Mouse (Mus musculus) embryonic facial prominence, embryonic 12.5 days (tissue): ENCODE data around the gene Ccp110. TPM values are rescaled to one million over a fixed set of nuclear protein-coding genes. Genes with fewer than 3 reads are reported as not detected.

ENCODE experiments used
- ATAC-seq: fragments of 200-750 bp; cut with Nextera tagmentation; 2 replicates; pipeline ENCODE4 v1.8.0; 2017; ENCODE audit not compliant: insufficient number of reproducible peaks, insufficient read depth, low FRiP score, low TSS enrichment
- H3K27ac ChIP-seq: fragments of 300-500 bp; sonication (generic); 2 replicates; pipeline ENCODE4 v1.5.1; 2016; ENCODE audit warnings: mild to moderate bottlenecking
- H3K27me3 ChIP-seq: fragments of 300-500 bp; sonication (generic); 2 replicates; pipeline ENCODE4 v1.6.1; 2016; ENCODE audit warnings: mild to moderate bottlenecking, moderate library complexity
- H3K36me3 ChIP-seq: fragments of 300-500 bp; sonication (generic); 2 replicates; pipeline ENCODE4 v1.6.1; 2016; ENCODE audit warnings: mild to moderate bottlenecking
- H3K4me1 ChIP-seq: fragments of 300-500 bp; sonication (generic); 2 replicates; pipeline ENCODE4 v1.6.1; 2016
- H3K4me2 ChIP-seq: fragments of 300-500 bp; sonication (generic); replicated peaks from 2 replicates; pipeline ENCODE4 v1.6.1; 2016; ENCODE audit warnings: mild to moderate bottlenecking, moderate library complexity
- H3K4me3 ChIP-seq: fragments of 300-500 bp; sonication (generic); 2 replicates; pipeline ENCODE4 v1.5.1; 2016; ENCODE audit warnings: mild to moderate bottlenecking
- H3K9ac ChIP-seq: fragments of 300-500 bp; sonication (generic); 2 replicates; pipeline ENCODE4 v1.6.1; 2016; ENCODE audit warnings: mild to moderate bottlenecking, moderate library complexity
- H3K9me3 ChIP-seq: fragments of 300-500 bp; sonication (generic); 2 replicates; pipeline ENCODE4 v1.6.1; 2016; ENCODE audit warnings: mild to moderate bottlenecking, moderate library complexity
- WGBS: fragments of 180-500 bp; shearing (Covaris S2); methylation state at CpG from one replicate; pipeline ENCODE4 v1.1.7; 2016; 5-methylcytosine and 5-hydroxymethylcytosine counted together
- polyA plus RNA-seq: library from polyadenylated mRNA; unstranded; fragments of >200 nt; fragmentation: Nextera tagmentation; extraction: Ambion mirVana; gene quantifications from 2 replicates; pipeline ENCODE4 v1.2.1, GENCODE M21; 2016

Ccp110 gene
- 28.1 and 34.3 TPM in 2 replicates for polyA plus RNA-seq

DNA sequence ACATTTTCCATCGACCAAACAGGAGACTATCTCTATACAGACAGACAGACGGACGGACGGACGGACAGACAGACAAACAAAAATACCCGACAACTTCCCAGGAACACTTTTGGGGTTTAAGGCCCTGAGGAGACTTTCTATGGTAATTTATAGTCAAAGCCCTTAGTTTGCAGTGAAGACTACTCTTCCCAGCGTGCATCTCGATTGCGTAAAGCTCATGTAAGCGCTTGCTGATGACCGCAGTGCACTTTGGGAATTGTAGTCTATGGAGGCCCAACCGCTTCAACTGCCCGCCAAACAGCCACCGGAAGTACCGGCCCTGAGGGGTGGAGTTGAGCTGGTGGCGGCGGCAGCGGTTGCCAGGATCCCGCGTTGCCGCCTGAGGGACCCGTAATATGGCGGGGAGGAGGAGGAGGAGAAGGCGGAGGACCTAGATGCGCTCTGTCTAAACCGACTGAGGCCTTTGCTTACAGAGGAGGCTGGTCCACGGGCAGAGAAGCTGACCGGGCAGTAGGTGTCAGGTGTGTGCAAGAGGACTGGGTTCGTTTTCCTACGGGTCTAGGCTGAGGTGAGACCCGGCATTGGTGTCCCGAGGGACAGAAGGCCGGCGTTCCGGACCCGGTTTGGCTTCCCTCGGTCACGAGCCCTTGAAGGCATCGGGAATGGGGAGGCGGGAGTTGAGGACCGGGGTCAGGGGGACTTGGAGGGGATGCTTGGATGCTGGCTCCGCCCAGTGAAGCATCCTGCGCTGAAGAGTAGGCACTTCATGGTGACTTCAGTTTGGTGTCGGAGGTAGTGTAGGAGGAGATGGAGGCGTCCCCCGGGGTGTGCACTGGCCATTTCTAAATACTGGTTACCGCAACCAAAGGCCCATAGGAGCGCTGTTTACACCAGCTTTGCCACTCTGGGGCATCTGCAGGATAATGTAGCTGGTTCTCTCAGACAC, at the start of gene Ccp110:
Ccp110 (plus strand) TSS at position 325 of the 946 bp plus-strand sequence.
- no peaks in the 10 kb centered on the region for H3K27me3 ChIP-seq
- H3K4me1 ChIP-seq = peaks cover 9% of the 10 kb centered on the region
- no peaks in the 10 kb centered on the region for H3K9me3 ChIP-seq
- H3K4me2 ChIP-seq = peak within 1 kb of the TSS; percentile 66
- WGBS = under 1% methylated on average over 48 of the region's 48 CpGs
- peaks cover 6% of the 10 kb centered on the region; the same call in 1 of the 2 replicates for H3K36me3 ChIP-seq
- H3K9ac ChIP-seq = peak within 1 kb of the TSS; percentile 76
- H3K4me3 ChIP-seq = peak within 1 kb of the TSS; percentile 94
- ATAC-seq = peak; percentile 95
- peak within 1 kb of the TSS; percentile 56; the same call in 1 of the 2 replicates for H3K27ac ChIP-seq

- Histone ChIP-seq H3K27me3 (no peaks in the 10 kb centered on the region), H3K9ac (no peak overlapping the region), H3K4me3 (no peak overlapping the region), H3K9me3 (peaks cover 4% of the 10 kb centered on the region), H3K4me2 (no peak overlapping the region), H3K36me3 (no peaks in the 10 kb centered on the region), H3K4me1 (no peaks in the 10 kb centered on the region), H3K27ac (no peak overlapping the region)
- ATAC-seq = no peak
- WGBS = 95% methylated on average over 2 of the region's 2 CpGs
Measured at GRCm38 (mm10) chr7:118667773-118668172, 44.6 kb upstream of the Ccp110 start.

DNA sequence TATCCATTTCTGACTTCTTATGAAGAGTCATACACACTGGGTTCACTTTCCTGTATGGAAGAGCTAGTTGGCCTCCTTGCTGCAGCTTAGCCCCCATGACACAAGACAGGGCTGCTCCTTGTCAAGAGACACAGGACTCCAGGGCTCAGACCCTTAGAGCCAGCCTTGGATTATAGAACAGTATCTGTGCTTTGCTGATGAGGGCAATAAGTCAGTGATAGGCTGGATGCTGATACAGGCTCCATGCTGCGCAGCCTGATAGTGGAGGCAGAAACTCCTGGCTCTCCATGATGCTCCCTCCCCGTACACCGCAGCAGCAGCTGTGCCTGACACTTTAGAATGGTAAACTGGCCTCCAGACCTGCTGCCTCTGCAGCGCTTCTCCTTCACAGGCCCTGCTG, 42.2 kb upstream of the Ccp110 start:
- no peaks in the 10 kb centered on the region for H3K9me3 ChIP-seq
- no peak for ATAC-seq
- no peak overlapping the region for H3K4me2 ChIP-seq
- no peak overlapping the region for H3K27ac ChIP-seq
- no peak overlapping the region for H3K4me3 ChIP-seq
- no peaks in the 10 kb centered on the region for H3K4me1 ChIP-seq
- no peaks in the 10 kb centered on the region for H3K36me3 ChIP-seq
- no peaks in the 10 kb centered on the region for H3K27me3 ChIP-seq
- H3K9ac ChIP-seq = no peak overlapping the region
- 58% methylated on average over 4 of the region's 4 CpGs for WGBS

- Histone ChIP-seq H3K4me1 (no peaks in the 10 kb centered on the region), H3K27me3 (no peaks in the 10 kb centered on the region), H3K9ac (no peak overlapping the region), H3K36me3 (no peaks in the 10 kb centered on the region), H3K4me2 (no peak overlapping the region), H3K4me3 (no peak overlapping the region), H3K27ac (no peak overlapping the region), H3K9me3 (no peaks in the 10 kb centered on the region)
- WGBS = 81% methylated on average over 4 of the region's 4 CpGs
- no peak for ATAC-seq
Measured at GRCm38 (mm10) chr7:118676826-118677225, 35.5 kb upstream of the Ccp110 start.

- peaks cover 47% of the 10 kb centered on the region for H3K36me3 ChIP-seq
- WGBS = 24% methylated on average over 5 of the region's 5 CpGs
Measured at GRCm38 (mm10) chr7:118688199-118688598, 24.2 kb upstream of the Ccp110 start.

GRCm38 (mm10) chr7:118689088-118689487, 23.3 kb upstream of the Ccp110 start:
- no peak overlapping the region for H3K4me3 ChIP-seq
- no peak for ATAC-seq
- no peaks in the 10 kb centered on the region for H3K27me3 ChIP-seq
- H3K36me3 ChIP-seq = peaks cover 52% of the 10 kb centered on the region
- no peak overlapping the region for H3K27ac ChIP-seq
- no peak overlapping the region for H3K9ac ChIP-seq
- no peak overlapping the region for H3K4me2 ChIP-seq
- no peaks in the 10 kb centered on the region for H3K9me3 ChIP-seq
- WGBS = 83% methylated on average over 7 of the region's 7 CpGs
- H3K4me1 ChIP-seq = no peaks in the 10 kb centered on the region

More at GRCm38 (mm10) chr7:118688199-118688598, 24.2 kb upstream of the Ccp110 start:
- no peak for ATAC-seq
- H3K4me1 ChIP-seq = no peaks in the 10 kb centered on the region
- no peak overlapping the region for H3K27ac ChIP-seq
- no peaks in the 10 kb centered on the region for H3K27me3 ChIP-seq
- H3K4me3 ChIP-seq = no peak overlapping the region
- no peak overlapping the region for H3K9ac ChIP-seq
- H3K9me3 ChIP-seq = no peaks in the 10 kb centered on the region
- H3K4me2 ChIP-seq = no peak overlapping the region

GRCm38 (mm10) chr7:118691287-118691686, 21.1 kb upstream of the Ccp110 start:
- no peak for ATAC-seq
- Histone ChIP-seq H3K4me3 (no peak overlapping the region), H3K4me2 (no peak overlapping the region), H3K9ac (no peak overlapping the region), H3K4me1 (no peaks in the 10 kb centered on the region), H3K27me3 (no peaks in the 10 kb centered on the region), H3K9me3 (no peaks in the 10 kb centered on the region), H3K36me3 (peaks cover 61% of the 10 kb centered on the region), H3K27ac (no peak overlapping the region)
- WGBS = 93% methylated on average over 2 of the region's 2 CpGs

DNA sequence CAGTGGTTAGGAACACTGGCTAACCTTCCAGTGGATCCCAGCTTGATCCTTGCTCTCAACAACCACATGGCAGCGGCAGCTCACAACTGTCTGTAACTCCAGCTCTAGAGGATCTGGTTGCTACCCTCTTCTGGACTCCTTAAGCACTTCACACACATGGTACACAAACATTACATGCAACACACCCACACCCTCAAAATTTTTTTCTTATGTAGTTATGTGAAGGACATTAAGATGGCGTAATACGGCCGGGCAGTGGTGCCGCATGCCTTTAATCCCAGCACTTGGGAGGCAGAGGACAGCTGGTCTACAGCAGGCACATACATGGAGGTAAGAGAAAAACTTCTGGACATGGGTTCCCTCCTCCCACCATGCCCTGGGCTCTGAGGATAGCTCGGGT, 16.2 kb upstream of the Ccp110 start:
- Histone ChIP-seq H3K9me3 (no peaks in the 10 kb centered on the region), H3K4me2 (no peak overlapping the region), H3K27me3 (no peaks in the 10 kb centered on the region), H3K4me3 (no peak overlapping the region), H3K9ac (no peak overlapping the region), H3K4me1 (no peaks in the 10 kb centered on the region), H3K36me3 (peaks cover 48% of the 10 kb centered on the region), H3K27ac (no peak overlapping the region)
- ATAC-seq = no peak
- WGBS = 94% methylated on average over 6 of the region's 6 CpGs

GRCm38 (mm10) chr7:118697168-118697567, 15.2 kb upstream of the Ccp110 start:
- no peak for ATAC-seq
- no peak overlapping the region for H3K27ac ChIP-seq

GRCm38 (mm10) chr7:118698882-118699281, 13.5 kb upstream of the Ccp110 start:
- WGBS = 93% methylated on average over 9 of the region's 9 CpGs
- Histone ChIP-seq H3K27ac (no peak overlapping the region), H3K4me2 (no peak overlapping the region), H3K9ac (no peak overlapping the region), H3K4me1 (peaks cover 4% of the 10 kb centered on the region; the same call in 1 of the 2 replicates), H3K27me3 (no peaks in the 10 kb centered on the region), H3K9me3 (no peaks in the 10 kb centered on the region), H3K36me3 (peaks cover 30% of the 10 kb centered on the region), H3K4me3 (no peak overlapping the region)
- ATAC-seq = no peak

More at GRCm38 (mm10) chr7:118697168-118697567, 15.2 kb upstream of the Ccp110 start:
- H3K9me3 ChIP-seq = no peaks in the 10 kb centered on the region
- no peak overlapping the region for H3K4me3 ChIP-seq
- H3K9ac ChIP-seq = no peak overlapping the region
- H3K4me1 ChIP-seq = no peaks in the 10 kb centered on the region
- WGBS = 85% methylated on average over 4 of the region's 4 CpGs
- no peaks in the 10 kb centered on the region for H3K27me3 ChIP-seq
- peaks cover 38% of the 10 kb centered on the region for H3K36me3 ChIP-seq
- H3K4me2 ChIP-seq = no peak overlapping the region

DNA sequence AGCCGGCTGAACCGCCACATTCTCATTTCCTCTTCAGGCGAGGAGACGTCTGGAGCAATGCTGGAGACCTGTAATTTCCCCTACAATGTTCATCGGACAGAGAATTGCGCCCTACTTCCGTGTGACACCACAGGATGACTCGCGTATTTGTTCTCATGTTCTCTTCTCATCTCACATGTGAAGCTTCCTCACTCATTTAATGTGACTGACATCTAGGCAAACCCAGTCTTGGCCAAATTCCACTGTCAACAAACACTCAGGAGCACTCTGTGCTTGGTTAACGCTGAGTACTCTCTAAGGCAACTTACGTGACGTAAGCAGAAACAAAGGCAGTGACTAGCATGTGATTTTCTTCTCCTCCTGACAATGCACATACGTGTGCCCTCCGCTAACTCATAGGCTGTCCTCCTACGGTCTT, 9.2 kb upstream of the Ccp110 start:
- H3K36me3 ChIP-seq = 0 out of 2 replicates have a peak, but pooled peaks cover 4% of the 10 kb centered on the region
- H3K4me1 ChIP-seq = peaks cover 14% of the 10 kb centered on the region
- no peaks in the 10 kb centered on the region for H3K9me3 ChIP-seq
- ATAC-seq = no peak
- no peak overlapping the region for H3K9ac ChIP-seq
- H3K27me3 ChIP-seq = no peaks in the 10 kb centered on the region
- no peak overlapping the region for H3K27ac ChIP-seq
- H3K4me2 ChIP-seq = no peak overlapping the region
- whole genome bisulfite sequencing = 88% methylated on average over 15 of the region's 15 CpGs
- H3K4me3 ChIP-seq = no peak overlapping the region
